Mouse (Mus musculus) intestine, embryonic 16.5 days (tissue): ENCODE measurements around the gene Itgb1bp1. TPM values are rescaled to one million over a fixed set of nuclear protein-coding genes. Genes with fewer than 3 reads are reported as not detected.

Experiments used
- ATAC-seq: fragments of 200-750 bp; cut with Nextera tagmentation; 2 replicates; pipeline ENCODE4 v1.8.0; 2017; ENCODE audit warnings: moderate TSS enrichment, moderate library complexity
- H3K27ac ChIP-seq: fragments of 300-500 bp; sonication (generic); 2 replicates; pipeline ENCODE4 v1.5.1; 2014; ENCODE audit warnings: mild to moderate bottlenecking, low read length
- H3K27me3 ChIP-seq: fragments of 300-500 bp; sonication (generic); replicated peaks from 2 replicates; pipeline ENCODE4 v1.6.1; 2014; ENCODE audit warnings: low read length, control low read depth, mixed read lengths; ENCODE audit not compliant: control insufficient read depth, insufficient read depth
- H3K36me3 ChIP-seq: fragments of 300-500 bp; sonication (generic); 2 replicates; pipeline ENCODE4 v1.6.1; 2014; ENCODE audit warnings: low read length, control low read depth; ENCODE audit not compliant: control insufficient read depth, insufficient read depth
- H3K4me1 ChIP-seq: fragments of 300-500 bp; sonication (generic); 2 replicates; pipeline ENCODE4 v1.6.1; 2014; ENCODE audit warnings: low read length, control low read depth, mixed read lengths; ENCODE audit not compliant: control insufficient read depth, insufficient read depth
- H3K4me2 ChIP-seq: fragments of 300-500 bp; sonication (generic); 2 replicates; pipeline ENCODE4 v1.6.1; 2014; ENCODE audit warnings: low read depth, low read length, control low read depth
- H3K4me3 ChIP-seq: fragments of 300-500 bp; sonication (generic); 2 replicates; pipeline ENCODE4 v1.5.1; 2014; ENCODE audit warnings: mild to moderate bottlenecking, low read length
- H3K9ac ChIP-seq: fragments of 300-500 bp; sonication (generic); 2 replicates; pipeline ENCODE4 v1.6.1; 2014; ENCODE audit warnings: low read depth, low read length
- H3K9me3 ChIP-seq: fragments of 300-500 bp; sonication (generic); 2 replicates; pipeline ENCODE4 v1.6.1; 2016; ENCODE audit warnings: low read length, control low read depth; ENCODE audit not compliant: control insufficient read depth
- WGBS: fragments of 180-500 bp; shearing (Covaris S2); extraction: QIAGEN DNeasy Blood & Tissue Kit; methylation state at CpG from one replicate; pipeline ENCODE4 v1.1.7; 2014; 5-methylcytosine and 5-hydroxymethylcytosine counted together
- polyA plus RNA-seq: library from polyadenylated mRNA; unstranded; fragments of >200 nt; fragmentation: Nextera tagmentation; extraction: Ambion mirVana; gene quantifications from 2 replicates; pipeline ENCODE4 v1.2.1, GENCODE M21; 2015

The Itgb1bp1 gene
- polyA plus RNA-seq, 1 experiment from 2014 or later, result 42.5 TPM

DNA sequence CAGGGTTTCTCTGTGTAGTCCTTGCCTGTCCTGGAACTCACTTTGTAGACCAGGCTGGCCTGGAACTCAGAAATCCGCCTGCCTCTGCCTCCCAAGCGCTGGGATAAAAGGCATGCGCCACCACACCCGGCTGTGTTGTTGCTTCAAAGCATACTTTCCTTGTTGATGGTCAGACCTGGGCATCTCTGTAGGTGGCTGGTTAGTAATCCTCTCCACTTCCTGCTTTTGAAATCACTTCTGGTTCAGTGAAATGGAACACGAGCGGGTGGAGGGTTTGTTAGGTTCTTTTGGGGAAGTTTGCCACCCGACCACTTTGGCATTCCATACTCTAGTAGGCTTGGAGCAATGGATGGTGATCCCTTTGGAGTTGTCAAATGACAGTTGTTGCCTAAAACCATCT is 52.4 kb downstream of the Itgb1bp1 start:
- H3K9me3 ChIP-seq, result no peaks in the 10 kb centered on the region
- WGBS, result 91% methylated on average over 7 of the region's 7 CpGs
- H3K36me3 ChIP-seq, result no peaks in the 10 kb centered on the region

DNA sequence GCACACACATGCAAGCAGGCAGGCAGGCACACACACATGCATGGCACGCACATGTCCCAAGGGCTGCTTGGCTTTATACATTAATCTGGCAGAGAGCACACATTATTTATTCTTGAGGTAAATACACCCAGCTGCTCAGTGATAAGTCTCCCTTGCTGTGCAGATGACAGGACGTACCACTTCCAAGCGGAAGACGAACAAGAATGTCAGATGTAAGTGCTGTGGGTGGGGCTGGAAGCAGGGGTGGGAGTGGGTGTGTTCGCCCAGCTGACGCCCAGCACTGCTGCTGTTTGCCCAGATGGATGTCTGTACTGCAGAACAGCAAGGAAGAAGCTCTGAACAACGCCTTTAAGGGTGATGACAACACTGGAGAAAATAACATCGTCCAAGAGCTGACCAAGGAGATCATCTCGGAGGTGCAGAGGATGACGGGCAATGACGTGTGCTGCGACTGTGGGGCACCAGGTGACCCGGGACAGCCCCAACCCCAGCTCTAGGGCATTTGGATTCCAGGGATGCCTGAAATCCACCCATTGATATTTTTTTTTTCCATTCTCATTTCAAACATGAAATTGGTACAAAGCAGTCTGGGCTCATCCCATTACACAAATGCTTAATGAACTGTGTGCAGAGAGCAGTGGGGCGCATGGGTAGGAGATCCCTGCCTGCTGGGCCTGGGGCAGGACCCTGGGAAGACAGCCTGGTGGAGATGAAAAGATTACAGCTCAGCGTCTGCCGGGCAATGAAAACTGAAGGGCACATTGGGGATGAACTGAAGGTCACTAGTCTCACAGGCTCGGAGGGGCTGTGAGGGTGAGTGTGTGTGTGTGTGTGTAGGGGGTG is 56.8 kb downstream of the Itgb1bp1 start:
- Histone ChIP-seq H3K4me2 (no peak overlapping the region), H3K9ac (no peak overlapping the region), H3K4me1 (peaks cover 9% of the 10 kb centered on the region), H3K4me3 (no peak overlapping the region), H3K27me3 (no peaks in the 10 kb centered on the region), H3K9me3 (no peaks in the 10 kb centered on the region), H3K36me3 (no peaks in the 10 kb centered on the region), H3K27ac (no peak overlapping the region)
- 68% methylated on average over 17 of the region's 17 CpGs for WGBS
- no peak for ATAC-seq

More for the DNA sequence above, 52.4 kb downstream of the Itgb1bp1 start:
- no peak for ATAC-seq
- no peak overlapping the region for H3K27ac ChIP-seq
- no peaks in the 10 kb centered on the region for H3K4me1 ChIP-seq
- no peaks in the 10 kb centered on the region for H3K27me3 ChIP-seq
- no peak overlapping the region for H3K9ac ChIP-seq
- no peak overlapping the region for H3K4me2 ChIP-seq
- H3K4me3 ChIP-seq, result no peak overlapping the region

DNA sequence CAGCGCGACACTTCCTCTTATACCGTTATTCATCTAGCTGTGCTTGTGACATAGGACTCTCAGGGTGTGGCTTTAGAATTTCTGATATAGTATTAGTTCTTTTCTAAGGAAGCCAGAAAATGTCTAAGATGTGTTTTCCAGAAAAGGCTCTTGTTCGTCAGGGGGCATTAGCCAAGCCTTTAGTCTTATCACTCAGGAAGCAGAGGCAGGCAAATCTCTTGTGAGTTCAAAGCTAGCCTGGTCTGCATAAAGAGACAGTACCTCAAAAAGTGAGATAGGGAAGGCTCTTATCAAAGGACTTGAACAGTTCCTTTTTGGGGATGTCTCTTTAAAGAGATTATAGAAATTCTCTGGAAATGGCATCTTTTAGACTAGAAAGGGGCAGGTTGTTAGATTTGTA is 57.4 kb downstream of the Itgb1bp1 start:
- H3K4me1 ChIP-seq, result peaks cover 13% of the 10 kb centered on the region
- H3K4me3 ChIP-seq, result no peak overlapping the region
- H3K27ac ChIP-seq, result no peak overlapping the region
- H3K36me3 ChIP-seq, result no peaks in the 10 kb centered on the region
- no peak overlapping the region for H3K4me2 ChIP-seq
- H3K9me3 ChIP-seq, result no peaks in the 10 kb centered on the region
- WGBS, result 93% methylated on average over 4 of the region's 4 CpGs
- no peak overlapping the region for H3K9ac ChIP-seq
- ATAC-seq, result no peak
- H3K27me3 ChIP-seq, result no peaks in the 10 kb centered on the region

DNA sequence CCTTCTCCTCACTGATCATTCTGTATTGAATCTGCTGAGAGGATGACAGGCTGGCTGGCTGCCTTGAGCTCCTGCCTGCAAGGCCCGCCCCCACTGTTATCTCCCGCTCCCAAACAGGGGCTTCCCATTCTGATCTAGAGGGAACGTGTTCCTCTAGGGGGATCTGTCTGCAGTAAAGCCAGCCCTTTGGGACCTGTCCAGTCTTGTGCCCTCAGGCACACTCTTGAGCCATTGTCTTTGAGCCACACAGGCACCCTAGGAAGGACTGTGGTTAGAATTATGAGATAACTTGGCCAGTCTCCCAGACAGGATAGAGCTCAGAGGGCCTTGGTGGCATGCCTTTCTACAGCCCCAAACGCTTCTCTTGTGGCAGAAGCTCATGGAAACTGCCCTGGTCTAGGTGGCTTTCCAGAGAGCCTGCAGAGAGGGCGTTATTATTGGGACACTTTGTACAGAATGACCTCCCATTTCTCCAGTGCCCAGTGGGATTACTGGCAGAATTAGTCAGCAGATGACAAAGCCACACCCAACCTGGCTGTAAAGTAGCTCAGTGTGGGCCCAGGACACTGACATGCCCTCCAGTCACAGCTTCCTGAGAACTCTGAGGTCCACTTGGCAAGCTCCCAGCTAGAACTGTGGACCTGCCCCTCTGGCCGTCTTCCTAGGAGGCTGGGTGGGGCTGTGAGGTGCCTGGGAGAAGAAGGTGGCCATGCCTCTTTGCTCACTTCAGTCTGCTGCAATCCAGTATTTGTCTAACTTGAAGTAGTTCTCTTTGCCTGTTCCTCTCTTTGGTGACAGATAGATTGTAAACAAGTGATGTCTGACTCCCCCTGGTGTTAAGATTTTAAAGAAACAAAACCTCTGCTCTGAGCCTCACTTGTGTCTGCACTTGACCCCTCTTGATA is 58.8 kb downstream of the Itgb1bp1 start:
- no peaks in the 10 kb centered on the region for H3K9me3 ChIP-seq
- H3K27ac ChIP-seq, result peak overlapping the region; percentile 67
- no peak overlapping the region for H3K9ac ChIP-seq
- no peak overlapping the region for H3K4me2 ChIP-seq
- H3K27me3 ChIP-seq, result no peaks in the 10 kb centered on the region
- no peak overlapping the region for H3K4me3 ChIP-seq
- peak; percentile 89 for ATAC-seq
- peaks cover 15% of the 10 kb centered on the region for H3K4me1 ChIP-seq
- H3K36me3 ChIP-seq, result no peaks in the 10 kb centered on the region
- WGBS, result 43% methylated on average over 6 of the region's 6 CpGs

DNA sequence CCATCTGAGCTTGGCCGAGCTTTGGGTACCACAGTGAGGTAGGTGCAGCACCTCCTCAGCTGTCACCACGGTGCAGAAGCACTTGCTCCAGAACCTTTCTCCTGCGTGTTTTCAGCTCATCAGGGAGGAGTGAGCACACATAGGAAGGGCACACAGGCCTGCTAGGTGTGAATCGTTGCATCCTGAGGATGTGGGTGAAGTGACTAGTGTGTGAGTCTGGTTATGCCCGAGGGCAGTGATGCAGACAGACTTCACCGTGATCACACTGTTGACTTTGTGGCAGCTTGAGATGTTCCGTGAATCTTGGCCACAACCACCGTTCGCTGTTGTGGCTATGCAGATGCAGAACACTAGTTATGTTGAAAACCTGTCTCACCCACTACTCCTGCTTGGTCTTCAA is 59.8 kb downstream of the Itgb1bp1 start:
- no peaks in the 10 kb centered on the region for H3K36me3 ChIP-seq
- H3K4me2 ChIP-seq, result no peak overlapping the region
- no peaks in the 10 kb centered on the region for H3K9me3 ChIP-seq
- no peak overlapping the region for H3K27ac ChIP-seq
- H3K4me1 ChIP-seq, result peaks cover 15% of the 10 kb centered on the region
- H3K4me3 ChIP-seq, result no peak overlapping the region
- ATAC-seq, result no peak
- H3K9ac ChIP-seq, result no peak overlapping the region
- WGBS, result 86% methylated on average over 9 of the region's 9 CpGs
- H3K27me3 ChIP-seq, result no peaks in the 10 kb centered on the region

DNA sequence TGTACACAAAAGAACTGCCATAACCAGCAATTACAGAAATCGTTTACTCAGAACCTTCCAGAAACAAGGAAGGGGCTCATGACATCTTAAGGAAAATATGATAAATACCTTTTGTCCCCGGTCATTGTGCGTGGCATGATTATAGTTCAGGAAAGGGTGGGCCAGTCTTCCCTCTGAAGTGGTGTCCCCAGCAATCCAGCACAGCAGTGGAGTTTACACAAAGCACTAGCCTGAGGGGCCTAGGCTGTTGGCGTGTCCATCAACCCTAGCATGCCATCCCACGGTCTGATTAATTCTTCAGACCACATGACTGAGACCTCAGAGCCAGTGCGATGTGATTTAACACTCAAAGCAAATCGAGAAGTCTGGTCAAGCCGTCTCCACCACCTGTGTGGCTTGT is 60.7 kb downstream of the Itgb1bp1 start:
- Histone ChIP-seq H3K4me3 (no peak overlapping the region), H3K4me1 (peaks cover 15% of the 10 kb centered on the region), H3K9me3 (no peaks in the 10 kb centered on the region), H3K9ac (no peak overlapping the region), H3K27ac (no peak overlapping the region), H3K27me3 (no peaks in the 10 kb centered on the region), H3K4me2 (no peak overlapping the region), H3K36me3 (no peaks in the 10 kb centered on the region; the same call in 1 of the 2 replicates)
- WGBS, result 82% methylated on average over 8 of the region's 8 CpGs
- ATAC-seq, result no peak

DNA sequence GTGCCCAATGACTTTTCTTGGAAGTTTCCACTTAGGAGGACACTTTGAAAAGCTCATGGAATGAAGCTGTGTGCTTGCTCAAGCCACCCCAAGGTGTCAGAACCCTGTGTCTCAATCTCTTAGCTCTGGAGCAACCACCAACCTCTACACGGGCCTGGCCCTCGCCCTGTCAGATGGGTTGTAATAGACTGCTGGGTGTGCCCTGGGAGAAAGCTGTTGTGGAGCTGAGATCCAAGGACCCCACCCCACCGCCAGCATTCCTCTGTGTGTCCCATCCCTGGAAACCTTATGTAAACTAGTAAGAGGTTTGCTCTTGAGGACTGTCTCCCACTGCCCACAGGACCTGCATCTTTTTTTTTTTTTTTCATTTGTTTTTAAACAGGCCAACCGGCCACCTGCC is 62.2 kb downstream of the Itgb1bp1 start:
- H3K4me3 ChIP-seq, result no peak overlapping the region
- no peaks in the 10 kb centered on the region for H3K27me3 ChIP-seq
- 79% methylated on average over 4 of the region's 4 CpGs for WGBS
- peak; percentile 27; the same call in 1 of the 2 replicates for ATAC-seq
- peaks cover 15% of the 10 kb centered on the region for H3K4me1 ChIP-seq
- H3K36me3 ChIP-seq, result no peaks in the 10 kb centered on the region; the same call in 1 of the 2 replicates
- H3K9me3 ChIP-seq, result no peaks in the 10 kb centered on the region
- no peak overlapping the region for H3K9ac ChIP-seq
- H3K4me2 ChIP-seq, result no peak overlapping the region
- H3K27ac ChIP-seq, result 0 out of 2 replicates have a peak overlapping the region, but pooled peaks have one; percentile 11

DNA sequence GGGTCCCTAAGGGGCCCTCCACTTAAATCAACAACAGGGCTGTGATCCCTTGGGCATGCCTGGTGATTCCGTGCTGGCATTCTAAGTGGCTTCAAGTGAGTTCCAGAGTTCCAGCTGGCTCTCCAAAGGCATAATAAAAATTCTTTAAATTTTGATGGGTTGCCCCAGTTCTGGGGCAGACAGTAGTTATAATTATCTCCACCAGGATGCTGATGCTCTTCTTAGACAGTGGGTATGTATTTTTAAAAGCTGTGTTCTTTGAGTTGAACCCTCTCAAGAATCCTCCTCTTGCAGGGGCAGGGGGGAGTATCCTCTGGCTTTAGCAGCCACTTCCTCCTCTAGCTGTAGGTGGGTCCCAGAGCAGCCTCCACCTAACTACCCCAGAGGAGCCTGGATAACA is 65.5 kb downstream of the Itgb1bp1 start:
- Histone ChIP-seq H3K4me2 (no peak overlapping the region), H3K4me3 (no peak overlapping the region), H3K4me1 (peaks cover 5% of the 10 kb centered on the region; the same call in 1 of the 2 replicates), H3K9me3 (no peaks in the 10 kb centered on the region), H3K36me3 (no peaks in the 10 kb centered on the region; the same call in 1 of the 2 replicates), H3K9ac (no peak overlapping the region), H3K27me3 (no peaks in the 10 kb centered on the region), H3K27ac (no peak overlapping the region)
- 71% methylated on average over 1 of the region's 1 CpGs for WGBS
- ATAC-seq, result no peak

DNA sequence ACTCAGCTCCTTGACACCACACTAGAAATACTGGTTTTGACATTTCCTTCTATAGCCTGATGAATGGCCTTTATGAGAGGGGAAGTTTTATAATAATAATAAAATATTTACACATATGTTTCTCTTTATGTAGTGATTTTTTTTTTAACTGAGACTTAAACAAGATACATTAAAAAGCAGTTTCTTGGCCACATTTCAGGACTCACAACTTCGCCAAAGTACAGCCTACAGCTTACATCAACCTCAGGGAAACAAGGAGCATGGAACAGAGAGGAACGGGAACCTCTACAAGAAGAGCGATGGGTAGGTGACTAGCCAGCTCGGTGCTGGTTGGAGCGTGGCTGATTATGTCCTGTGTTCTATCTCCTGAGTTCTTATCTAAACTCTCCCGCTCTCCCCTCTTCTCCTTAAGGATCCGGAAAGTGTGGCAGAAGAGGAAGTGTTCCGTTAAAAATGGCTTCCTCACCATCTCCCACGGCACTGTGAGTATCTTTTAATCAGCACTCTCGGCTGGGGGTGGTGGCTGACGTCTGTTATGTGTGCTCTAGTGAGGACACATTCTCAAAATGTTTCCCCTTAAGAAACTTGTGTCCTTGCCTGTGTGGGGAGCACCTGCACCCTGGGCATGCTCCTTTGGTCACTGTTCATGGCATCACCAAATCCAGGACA is 68.2 kb downstream of the Itgb1bp1 start:
- no peak for ATAC-seq
- Histone ChIP-seq H3K27me3 (no peaks in the 10 kb centered on the region), H3K9ac (no peak overlapping the region), H3K36me3 (no peaks in the 10 kb centered on the region; the same call in 1 of the 2 replicates), H3K4me2 (no peak overlapping the region), H3K27ac (no peak overlapping the region), H3K4me3 (no peak overlapping the region), H3K9me3 (no peaks in the 10 kb centered on the region), H3K4me1 (no peaks in the 10 kb centered on the region)
- WGBS, result 74% methylated on average over 11 of the region's 11 CpGs
